Mouse (Mus musculus): ENCODE measurements around the gene Cutal. TPM values are rescaled to one million over a fixed set of nuclear protein-coding genes. Genes with fewer than 3 reads are reported as not detected.
A peak's percentile ranks its signal among the peaks of the same experiment; 100 is the strongest.

Cutal gene
- total RNA-seq, 2 experiments from 2014 or later, result 0.69 to 0.76 TPM

GRCm38 (mm10) chr2:34912613-34913012 is 38.4 kb downstream of the Cutal start:
- intact Hi-C loops (cut with DNase I), result loop anchor here (2.0 kb wide), 1 partner anchor 58 kb away; no protein-coding TSS in a partner anchor

GRCm38 (mm10) chr2:34913218-34914068 is 39.2 kb downstream of the Cutal start, which contains the start of gene Phf19:
Gene Phf19 (minus strand): TSS chr2:34914026.
- intact Hi-C loops (cut with DNase I), result loop anchor here (2.0 kb wide), 1 partner anchor 57 kb away; no protein-coding TSS in a partner anchor
- DNase-seq, result peak; percentile 46 to 61

More at GRCm38 (mm10) chr2:34912613-34913012, 38.4 kb downstream of the Cutal start:
- DNase-seq, result no peak

- DNase-seq, result peak; percentile 49 to 61
- intact Hi-C loops (cut with DNase I), result no loop called here
Measured at GRCm38 (mm10) chr2:34914069-34914822, 40.0 kb downstream of the Cutal start.

- no peak for DNase-seq
- intact Hi-C loops (cut with DNase I), result no loop called here
Measured at GRCm38 (mm10) chr2:34914823-34915082, 40.6 kb downstream of the Cutal start.

- intact Hi-C loops (cut with DNase I), result no loop called here
- no peak for DNase-seq
Measured at GRCm38 (mm10) chr2:34915103-34915502, 40.9 kb downstream of the Cutal start.

- DNase-seq, result no peak
- intact Hi-C loops (cut with DNase I), result no loop called here
Measured at GRCm38 (mm10) chr2:34920144-34920543, 45.9 kb downstream of the Cutal start.

- intact Hi-C loops (cut with DNase I), result no loop called here
- no peak for DNase-seq
Measured at GRCm38 (mm10) chr2:34922729-34923128, 48.5 kb downstream of the Cutal start.

- intact Hi-C loops (cut with DNase I), result no loop called here
- DNase-seq, result no peak
Measured at GRCm38 (mm10) chr2:34927320-34927719, 53.1 kb downstream of the Cutal start.

- no peak for DNase-seq
- intact Hi-C loops (cut with DNase I), result no loop called here
Measured at GRCm38 (mm10) chr2:34937460-34937859, 63.3 kb downstream of the Cutal start.

- DNase-seq, result peak; percentile 31 to 40
Measured at GRCm38 (mm10) chr2:34938269-34939208, 64.3 kb downstream of the Cutal start.

GRCm38 (mm10) chr2:34940246-34940645 is 66.0 kb downstream of the Cutal start:
- no peak for DNase-seq
- intact Hi-C loops (cut with DNase I), result no loop called here

More at GRCm38 (mm10) chr2:34938269-34939208, 64.3 kb downstream of the Cutal start:
- intact Hi-C loops (cut with DNase I), result no loop called here

- no peak for DNase-seq
- intact Hi-C loops (cut with DNase I), result no loop called here
Measured at GRCm38 (mm10) chr2:34941061-34941675, 67.0 kb downstream of the Cutal start.

Other genes starting within 250 kb of the Cutal start
- 10 to 100 TPM; 37.5 to 41.5 TPM for gene Gapvd1, start 119.2 kb upstream of the Cutal start, total RNA-seq (2021)
- 100 to 1,000 TPM; 565 to 705 TPM for gene Hspa5, start 102.4 kb upstream of the Cutal start, total RNA-seq (2021)
- 10 to 100 TPM; 12.2 to 14.2 TPM for gene Rabepk, start 74.5 kb upstream of the Cutal start, total RNA-seq (2021)
- gene Fbxw2, start 48.1 kb upstream of the Cutal start, total RNA-seq (2021), result 10 to 100 TPM; 50.4 to 55.3 TPM
- gene Gm34653, start 41.4 kb upstream of the Cutal start, total RNA-seq (2021), result not detected
- gene Psmd5, start 572 bp downstream of the Cutal start, total RNA-seq (2021), result 10 to 100 TPM; 13.0 to 14.3 TPM
- gene Phf19, start 39.6 kb downstream of the Cutal start, total RNA-seq (2021), result under 1 TPM; 0.78 to 0.98 TPM
- 1 to 10 TPM in 1 of 2 experiments, under 1 TPM in 1; 1.00 to 1.8 TPM for gene Traf1, start 87.4 kb downstream of the Cutal start, total RNA-seq (2021)
- gene Hc, start 187.0 kb downstream of the Cutal start, total RNA-seq (2021), result not detected
- gene AI182371, start 227.1 kb downstream of the Cutal start, total RNA-seq (2021), result under 1 TPM in 1 of 2 experiments, not detected in 1; 0.27 TPM
- 1 to 10 TPM; 6.9 to 8.0 TPM for gene Cntrl, start 235.1 kb downstream of the Cutal start, total RNA-seq (2021)